Mouse (Mus musculus): Measurements from ENCODE around the gene Arsg. TPM values are rescaled to one million over a fixed set of nuclear protein-coding genes. Genes with fewer than 3 reads are reported as not detected.
A peak's percentile ranks its signal among the peaks of the same experiment; 100 is the strongest.

The Arsg gene
- polyA plus RNA-seq, 1 experiment from 2014 or later, result 3.5 TPM

- Histone ChIP-seq H3K27ac (peak overlapping the region; percentile 38; the same call in 1 of the 2 replicates), H3K4me3 (no peak overlapping the region), H3K4me1 (no peaks in the 10 kb centered on the region), H3K36me3 (no peaks in the 10 kb centered on the region), H3K9ac (no peak overlapping the region), H3K4me2 (no peak overlapping the region), H3K27me3 (no peaks in the 10 kb centered on the region), H3K9me3 (no peaks in the 10 kb centered on the region)
- ATAC-seq (ENCODE audit: insufficient number of reproducible peaks, low FRiP score, low TSS enrichment, low read depth), result no peak
- 49% methylated on average over 3 of the region's 3 CpGs for WGBS
Measured at GRCm38 (mm10) chr11:109554443-109554842, 81.3 kb downstream of the Arsg start.

GRCm38 (mm10) chr11:109556130-109556529 is 83.0 kb downstream of the Arsg start:
- Histone ChIP-seq H3K9ac (no peak overlapping the region), H3K27me3 (no peaks in the 10 kb centered on the region), H3K4me1 (peaks cover 6% of the 10 kb centered on the region; the same call in 1 of the 2 replicates), H3K4me3 (no peak overlapping the region), H3K9me3 (no peaks in the 10 kb centered on the region), H3K4me2 (no peak overlapping the region), H3K27ac (no peak overlapping the region), H3K36me3 (no peaks in the 10 kb centered on the region)
- no peak for ATAC-seq (ENCODE audit: insufficient number of reproducible peaks, low FRiP score, low TSS enrichment, low read depth)
- 86% methylated on average over 6 of the region's 6 CpGs for WGBS

GRCm38 (mm10) chr11:109557419-109557818 is 84.2 kb downstream of the Arsg start:
- peaks cover 19% of the 10 kb centered on the region for H3K4me1 ChIP-seq
- no peak for ATAC-seq (ENCODE audit: insufficient number of reproducible peaks, low FRiP score, low TSS enrichment, low read depth)
- H3K9ac ChIP-seq, result no peak overlapping the region
- H3K9me3 ChIP-seq, result no peaks in the 10 kb centered on the region
- no peak overlapping the region for H3K4me2 ChIP-seq
- H3K36me3 ChIP-seq, result no peaks in the 10 kb centered on the region
- H3K27ac ChIP-seq, result no peak overlapping the region
- no peaks in the 10 kb centered on the region for H3K27me3 ChIP-seq
- H3K4me3 ChIP-seq, result no peak overlapping the region
- WGBS, result 82% methylated on average over 11 of the region's 11 CpGs

GRCm38 (mm10) chr11:109559241-109559640 is 86.1 kb downstream of the Arsg start:
- no peaks in the 10 kb centered on the region for H3K9me3 ChIP-seq
- no peak for ATAC-seq (ENCODE audit: insufficient number of reproducible peaks, low FRiP score, low TSS enrichment, low read depth)
- 78% methylated on average over 12 of the region's 12 CpGs for WGBS
- H3K4me2 ChIP-seq, result no peak overlapping the region
- no peak overlapping the region for H3K27ac ChIP-seq
- H3K36me3 ChIP-seq, result no peaks in the 10 kb centered on the region
- peaks cover 21% of the 10 kb centered on the region for H3K4me1 ChIP-seq
- H3K9ac ChIP-seq, result no peak overlapping the region
- H3K4me3 ChIP-seq, result no peak overlapping the region
- H3K27me3 ChIP-seq, result no peaks in the 10 kb centered on the region

- peak overlapping the region; percentile 28; the same call in 1 of the 2 replicates for H3K27ac ChIP-seq
Measured at GRCm38 (mm10) chr11:109560793-109561257, 87.7 kb downstream of the Arsg start.

GRCm38 (mm10) chr11:109561445-109561844 is 88.3 kb downstream of the Arsg start:
- no peaks in the 10 kb centered on the region for H3K9me3 ChIP-seq
- H3K4me1 ChIP-seq, result peaks cover 21% of the 10 kb centered on the region
- no peaks in the 10 kb centered on the region for H3K27me3 ChIP-seq
- no peak overlapping the region for H3K9ac ChIP-seq
- ATAC-seq (ENCODE audit: insufficient number of reproducible peaks, low FRiP score, low TSS enrichment, low read depth), result peak; percentile 42; the same call in 1 of the 2 replicates
- H3K27ac ChIP-seq, result peak overlapping the region; percentile 28; the same call in 1 of the 2 replicates
- no peaks in the 10 kb centered on the region for H3K36me3 ChIP-seq
- WGBS, result 20% methylated on average over 3 of the region's 3 CpGs
- H3K4me2 ChIP-seq, result no peak overlapping the region
- H3K4me3 ChIP-seq, result no peak overlapping the region

More at GRCm38 (mm10) chr11:109560793-109561257, 87.7 kb downstream of the Arsg start:
- Histone ChIP-seq H3K4me1 (peaks cover 21% of the 10 kb centered on the region), H3K27me3 (no peaks in the 10 kb centered on the region), H3K9me3 (no peaks in the 10 kb centered on the region), H3K36me3 (no peaks in the 10 kb centered on the region), H3K9ac (no peak overlapping the region), H3K4me2 (no peak overlapping the region), H3K4me3 (no peak overlapping the region)
- WGBS, result 22% methylated on average over 9 of the region's 9 CpGs
- no peak for ATAC-seq (ENCODE audit: insufficient number of reproducible peaks, low FRiP score, low TSS enrichment, low read depth)

GRCm38 (mm10) chr11:109563708-109564107 is 90.5 kb downstream of the Arsg start:
- Histone ChIP-seq H3K9ac (no peak overlapping the region), H3K4me1 (peaks cover 21% of the 10 kb centered on the region), H3K4me3 (no peak overlapping the region), H3K27ac (no peak overlapping the region), H3K27me3 (no peaks in the 10 kb centered on the region), H3K4me2 (no peak overlapping the region), H3K36me3 (no peaks in the 10 kb centered on the region), H3K9me3 (no peaks in the 10 kb centered on the region)
- no peak for ATAC-seq (ENCODE audit: insufficient number of reproducible peaks, low FRiP score, low TSS enrichment, low read depth)
- 82% methylated on average over 4 of the region's 4 CpGs for WGBS

GRCm38 (mm10) chr11:109564466-109565214 is 91.5 kb downstream of the Arsg start:
- H3K27ac ChIP-seq, result peak overlapping the region; percentile 18; the same call in 1 of the 2 replicates
- H3K4me2 ChIP-seq, result no peak overlapping the region; the same call in 1 of the 2 replicates
- no peaks in the 10 kb centered on the region for H3K36me3 ChIP-seq
- no peaks in the 10 kb centered on the region for H3K9me3 ChIP-seq
- no peak overlapping the region for H3K4me3 ChIP-seq
- ATAC-seq (ENCODE audit: insufficient number of reproducible peaks, low FRiP score, low TSS enrichment, low read depth), result no peak; the same call in 1 of the 2 replicates
- H3K4me1 ChIP-seq, result peaks cover 21% of the 10 kb centered on the region
- 53% methylated on average over 15 of the region's 15 CpGs for WGBS
- no peak overlapping the region for H3K9ac ChIP-seq
- no peaks in the 10 kb centered on the region for H3K27me3 ChIP-seq

GRCm38 (mm10) chr11:109569007-109569618 is 95.9 kb downstream of the Arsg start:
- no peaks in the 10 kb centered on the region for H3K4me1 ChIP-seq

GRCm38 (mm10) chr11:109569809-109570208 is 96.6 kb downstream of the Arsg start:
- no peak overlapping the region for H3K27ac ChIP-seq
- H3K9ac ChIP-seq, result no peak overlapping the region
- 69% methylated on average over 7 of the region's 7 CpGs for WGBS
- 0 out of 2 replicates have a peak, but pooled peaks cover 2% of the 10 kb centered on the region for H3K4me1 ChIP-seq
- no peaks in the 10 kb centered on the region for H3K9me3 ChIP-seq
- ATAC-seq (ENCODE audit: insufficient number of reproducible peaks, low FRiP score, low TSS enrichment, low read depth), result no peak
- no peaks in the 10 kb centered on the region for H3K27me3 ChIP-seq
- H3K4me2 ChIP-seq, result no peak overlapping the region
- H3K4me3 ChIP-seq, result no peak overlapping the region
- H3K36me3 ChIP-seq, result peaks cover 16% of the 10 kb centered on the region

More at GRCm38 (mm10) chr11:109569007-109569618, 95.9 kb downstream of the Arsg start:
- Histone ChIP-seq H3K36me3 (peaks cover 12% of the 10 kb centered on the region), H3K27me3 (no peaks in the 10 kb centered on the region), H3K4me3 (no peak overlapping the region), H3K9ac (no peak overlapping the region), H3K4me2 (no peak overlapping the region), H3K9me3 (no peaks in the 10 kb centered on the region), H3K27ac (no peak overlapping the region)
- no peak for ATAC-seq (ENCODE audit: insufficient number of reproducible peaks, low FRiP score, low TSS enrichment, low read depth)
- WGBS, result 75% methylated on average over 12 of the region's 12 CpGs

- Histone ChIP-seq H3K27ac (no peak overlapping the region), H3K4me2 (no peak overlapping the region), H3K36me3 (peaks cover 31% of the 10 kb centered on the region), H3K4me1 (0 out of 2 replicates have a peak, but pooled peaks cover 2% of the 10 kb centered on the region), H3K27me3 (no peaks in the 10 kb centered on the region), H3K9me3 (no peaks in the 10 kb centered on the region), H3K9ac (no peak overlapping the region), H3K4me3 (no peak overlapping the region)
- 83% methylated on average over 11 of the region's 11 CpGs for WGBS
- ATAC-seq (ENCODE audit: insufficient number of reproducible peaks, low FRiP score, low TSS enrichment, low read depth), result no peak
Measured at GRCm38 (mm10) chr11:109572051-109572450, 98.9 kb downstream of the Arsg start.

GRCm38 (mm10) chr11:109574604-109575003 is 101.4 kb downstream of the Arsg start:
- ATAC-seq (ENCODE audit: insufficient number of reproducible peaks, low FRiP score, low TSS enrichment, low read depth), result no peak
- H3K27ac ChIP-seq, result no peak overlapping the region
- WGBS, result 92% methylated on average over 2 of the region's 2 CpGs
- no peak overlapping the region for H3K4me3 ChIP-seq
- H3K9me3 ChIP-seq, result no peaks in the 10 kb centered on the region
- H3K27me3 ChIP-seq, result no peaks in the 10 kb centered on the region
- H3K36me3 ChIP-seq, result peaks cover 54% of the 10 kb centered on the region
- H3K4me1 ChIP-seq, result 0 out of 2 replicates have a peak, but pooled peaks cover 2% of the 10 kb centered on the region
- H3K4me2 ChIP-seq, result no peak overlapping the region
- H3K9ac ChIP-seq, result no peak overlapping the region
